Mouse (Mus musculus): ENCODE measurements around the gene Ctnna2.
A peak's percentile ranks its signal among the peaks of the same experiment; 100 is the strongest.

Ctnna2 gene

GRCm38 (mm10) chr6:77324327-77324726 is 655.2 kb downstream of the Ctnna2 start:
- no peak for ATAC-seq (ENCODE audit: insufficient number of reproducible peaks, low FRiP score, low TSS enrichment)

GRCm38 (mm10) chr6:77306796-77307195 is 672.7 kb downstream of the Ctnna2 start:
- no peak for ATAC-seq (ENCODE audit: insufficient number of reproducible peaks, low FRiP score, low TSS enrichment)

GRCm38 (mm10) chr6:77301305-77301704 is 678.2 kb downstream of the Ctnna2 start:
- no peak for ATAC-seq (ENCODE audit: insufficient number of reproducible peaks, low FRiP score, low TSS enrichment)

- ATAC-seq (ENCODE audit: insufficient number of reproducible peaks, low FRiP score, low TSS enrichment): no peak
Measured at GRCm38 (mm10) chr6:77291415-77291814, 688.1 kb downstream of the Ctnna2 start.

- peak; percentile 75 for ATAC-seq (ENCODE audit: insufficient number of reproducible peaks, low FRiP score, low TSS enrichment)
Measured at GRCm38 (mm10) chr6:77288402-77288801, 691.1 kb downstream of the Ctnna2 start.

GRCm38 (mm10) chr6:77286317-77286716 is 693.2 kb downstream of the Ctnna2 start:
- no peak for ATAC-seq (ENCODE audit: insufficient number of reproducible peaks, low FRiP score, low TSS enrichment)

- peak; percentile 58; the same call in 1 of the 2 replicates for ATAC-seq (ENCODE audit: insufficient number of reproducible peaks, low FRiP score, low TSS enrichment)
Measured at GRCm38 (mm10) chr6:77278794-77279193, 700.7 kb downstream of the Ctnna2 start.

- ATAC-seq (ENCODE audit: insufficient number of reproducible peaks, low FRiP score, low TSS enrichment): no peak
Measured at GRCm38 (mm10) chr6:77265163-77265562, 714.3 kb downstream of the Ctnna2 start.

- ATAC-seq (ENCODE audit: insufficient number of reproducible peaks, low FRiP score, low TSS enrichment): no peak
Measured at GRCm38 (mm10) chr6:77257358-77258105, 722.0 kb downstream of the Ctnna2 start.

- ATAC-seq (ENCODE audit: insufficient number of reproducible peaks, low FRiP score, low TSS enrichment): no peak
Measured at GRCm38 (mm10) chr6:77256348-77256747, 723.2 kb downstream of the Ctnna2 start.

- ATAC-seq (ENCODE audit: insufficient number of reproducible peaks, low FRiP score, low TSS enrichment): no peak
Measured at GRCm38 (mm10) chr6:77253480-77253879, 726.0 kb downstream of the Ctnna2 start.

- ATAC-seq (ENCODE audit: insufficient number of reproducible peaks, low FRiP score, low TSS enrichment): peak; percentile 46
Measured at GRCm38 (mm10) chr6:77243541-77244231, 735.8 kb downstream of the Ctnna2 start.

GRCm38 (mm10) chr6:77242601-77243406 is 736.7 kb downstream of the Ctnna2 start, which contains the start of gene Lrrtm1:
TSS of gene Lrrtm1 (plus strand) at chr6:77242689.
- ATAC-seq (ENCODE audit: insufficient number of reproducible peaks, low FRiP score, low TSS enrichment): peak; percentile 65

- ATAC-seq (ENCODE audit: insufficient number of reproducible peaks, low FRiP score, low TSS enrichment): no peak
Measured at GRCm38 (mm10) chr6:77240426-77240825, 739.1 kb downstream of the Ctnna2 start.

- peak; percentile 87 for ATAC-seq (ENCODE audit: insufficient number of reproducible peaks, low FRiP score, low TSS enrichment)
Measured at GRCm38 (mm10) chr6:77222849-77223638, 756.5 kb downstream of the Ctnna2 start.

- ATAC-seq (ENCODE audit: insufficient number of reproducible peaks, low FRiP score, low TSS enrichment): no peak
Measured at GRCm38 (mm10) chr6:77220776-77221175, 758.7 kb downstream of the Ctnna2 start.

- no peak for ATAC-seq (ENCODE audit: insufficient number of reproducible peaks, low FRiP score, low TSS enrichment)
Measured at GRCm38 (mm10) chr6:77218875-77219274, 760.6 kb downstream of the Ctnna2 start.

GRCm38 (mm10) chr6:77215322-77215721 is 764.2 kb downstream of the Ctnna2 start:
- ATAC-seq (ENCODE audit: insufficient number of reproducible peaks, low FRiP score, low TSS enrichment): no peak

- ATAC-seq (ENCODE audit: insufficient number of reproducible peaks, low FRiP score, low TSS enrichment): peak; percentile 71; the same call in 1 of the 2 replicates
Measured at GRCm38 (mm10) chr6:77213757-77214409, 765.6 kb downstream of the Ctnna2 start.

All from cerebellum, adult (tissue).